Mouse (Mus musculus) liver, embryonic 15.5 days (tissue): ENCODE data around the gene Tlr13. TPM values are rescaled to one million over a fixed set of nuclear protein-coding genes. Genes with fewer than 3 reads are reported as not detected.

Experiments
- ATAC-seq: fragments of 200-750 bp; cut with Nextera tagmentation; 2 replicates; pipeline ENCODE4 v1.8.0; 2017; ENCODE audit warnings: moderate number of reproducible peaks, mild to moderate bottlenecking, moderate library complexity; ENCODE audit not compliant: insufficient read depth
- H3K27ac ChIP-seq: fragments of 300-500 bp; sonication (generic); replicated peaks from 2 replicates; pipeline ENCODE4 v1.5.1; 2015; ENCODE audit warnings: mild to moderate bottlenecking, inconsistent platforms
- H3K27me3 ChIP-seq: fragments of 300-500 bp; sonication (generic); 2 replicates; pipeline ENCODE4 v1.6.1; 2015; ENCODE audit warnings: mild to moderate bottlenecking, inconsistent platforms
- H3K36me3 ChIP-seq: fragments of 300-500 bp; sonication (generic); replicated peaks from 2 replicates; pipeline ENCODE4 v1.6.1; 2015; ENCODE audit warnings: moderate library complexity, mild to moderate bottlenecking, inconsistent platforms
- H3K4me1 ChIP-seq: fragments of 300-500 bp; sonication (generic); replicated peaks from 2 replicates; pipeline ENCODE4 v1.6.1; 2015; ENCODE audit warnings: inconsistent platforms
- H3K4me2 ChIP-seq: fragments of 300-500 bp; sonication (generic); 2 replicates; pipeline ENCODE4 v1.6.1; 2015; ENCODE audit warnings: moderate library complexity, mild to moderate bottlenecking, inconsistent platforms
- H3K4me3 ChIP-seq: fragments of 300-500 bp; sonication (generic); replicated peaks from 2 replicates; pipeline ENCODE4 v1.5.1; 2015; ENCODE audit warnings: mild to moderate bottlenecking, inconsistent platforms
- H3K9ac ChIP-seq: fragments of 300-500 bp; sonication (generic); 2 replicates; pipeline ENCODE4 v1.6.1; 2015; ENCODE audit warnings: moderate library complexity, mild to moderate bottlenecking, inconsistent platforms
- H3K9me3 ChIP-seq: fragments of 300-500 bp; sonication (generic); replicated peaks from 2 replicates; pipeline ENCODE4 v1.6.1; 2016; ENCODE audit warnings: inconsistent platforms
- WGBS: fragments of 180-500 bp; shearing (Covaris S2); methylation state at CpG from one replicate; pipeline ENCODE4 v1.1.7; 2015; ENCODE audit warnings: mixed read lengths; ENCODE audit not compliant: insufficient replicate concordance; 5-methylcytosine and 5-hydroxymethylcytosine counted together
- polyA plus RNA-seq: library from polyadenylated mRNA; unstranded; fragments of >200 nt; fragmentation: Nextera tagmentation; extraction: Ambion mirVana; gene quantifications from 2 replicates; pipeline ENCODE4 v1.2.1, GENCODE M21; 2015

Gene Tlr13
- polyA plus RNA-seq, result 1.4 TPM in 2 replicates

GRCm38 (mm10) chrX:106142936-106143335 is at the start of gene Tlr13:
TSS of gene Tlr13 (plus strand) at chrX:106143204.
- Histone ChIP-seq H3K9me3 (no peaks in the 10 kb centered on the region), H3K9ac (no peak within 1 kb of the TSS), H3K36me3 (no peaks in the 10 kb centered on the region), H3K4me3 (no peak within 1 kb of the TSS), H3K27ac (no peak within 1 kb of the TSS), H3K4me1 (no peaks in the 10 kb centered on the region), H3K4me2 (no peak within 1 kb of the TSS), H3K27me3 (no peaks in the 10 kb centered on the region)
- no peak for ATAC-seq
- WGBS, result 60% methylated on average over 6 of the region's 6 CpGs

DNA sequence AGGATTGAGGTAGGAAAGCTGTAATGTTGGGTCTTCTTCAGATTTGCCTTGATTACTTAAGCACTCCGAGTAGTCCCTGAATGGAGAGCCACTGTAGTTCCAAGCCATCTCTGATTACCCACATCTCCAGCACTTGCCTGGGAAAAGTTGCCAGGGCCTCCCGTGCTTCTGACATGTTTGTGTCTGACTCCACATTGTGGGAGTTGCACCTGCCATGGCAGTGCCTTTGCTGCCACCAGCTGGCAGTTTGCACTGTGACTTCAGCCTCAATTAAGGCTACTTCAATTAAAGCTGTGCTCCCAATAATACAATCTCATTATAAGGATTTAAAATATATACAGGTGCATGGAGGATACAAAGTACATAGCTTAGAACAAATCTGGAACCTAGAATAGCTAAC is 37.5 kb upstream of the Tlr13 start:
- Histone ChIP-seq H3K27me3 (no peaks in the 10 kb centered on the region), H3K4me3 (no peak overlapping the region), H3K9me3 (no peaks in the 10 kb centered on the region), H3K9ac (no peak overlapping the region), H3K4me1 (no peaks in the 10 kb centered on the region), H3K27ac (no peak overlapping the region), H3K4me2 (no peak overlapping the region), H3K36me3 (no peaks in the 10 kb centered on the region)
- 51% methylated on average over 2 of the region's 2 CpGs for WGBS
- ATAC-seq, result no peak

- ATAC-seq, result no peak
- no peak overlapping the region for H3K27ac ChIP-seq
- no peaks in the 10 kb centered on the region for H3K27me3 ChIP-seq
- H3K9ac ChIP-seq, result no peak overlapping the region
- H3K4me1 ChIP-seq, result no peaks in the 10 kb centered on the region
- H3K36me3 ChIP-seq, result no peaks in the 10 kb centered on the region
- H3K4me3 ChIP-seq, result no peak overlapping the region
- H3K4me2 ChIP-seq, result no peak overlapping the region
- H3K9me3 ChIP-seq, result no peaks in the 10 kb centered on the region
- WGBS, result 45% methylated on average over 4 of the region's 4 CpGs
These were observed 29.1 kb upstream of the Tlr13 start for GRCm38 (mm10) chrX:106113881-106114280.

GRCm38 (mm10) chrX:106114674-106115073 is 28.3 kb upstream of the Tlr13 start:
- WGBS, result 81% methylated on average over 1 of the region's 1 CpGs
- no peak overlapping the region for H3K27ac ChIP-seq

GRCm38 (mm10) chrX:106122823-106123222 is 20.2 kb upstream of the Tlr13 start:
- Histone ChIP-seq H3K4me1 (no peaks in the 10 kb centered on the region), H3K27me3 (no peaks in the 10 kb centered on the region), H3K9ac (no peak overlapping the region), H3K9me3 (no peaks in the 10 kb centered on the region), H3K27ac (no peak overlapping the region), H3K4me2 (no peak overlapping the region), H3K36me3 (peaks cover 11% of the 10 kb centered on the region), H3K4me3 (no peak overlapping the region)
- 78% methylated on average over 2 of the region's 2 CpGs for WGBS
- no peak for ATAC-seq

More at GRCm38 (mm10) chrX:106114674-106115073, 28.3 kb upstream of the Tlr13 start:
- Histone ChIP-seq H3K9me3 (no peaks in the 10 kb centered on the region), H3K4me1 (no peaks in the 10 kb centered on the region), H3K4me2 (no peak overlapping the region), H3K36me3 (no peaks in the 10 kb centered on the region), H3K27me3 (no peaks in the 10 kb centered on the region), H3K9ac (no peak overlapping the region), H3K4me3 (no peak overlapping the region)
- ATAC-seq, result no peak

GRCm38 (mm10) chrX:106128283-106128682 is 14.7 kb upstream of the Tlr13 start:
- Histone ChIP-seq H3K4me3 (no peak overlapping the region), H3K27ac (no peak overlapping the region), H3K36me3 (0 out of 2 replicates have a peak, but pooled peaks cover 7% of the 10 kb centered on the region), H3K27me3 (no peaks in the 10 kb centered on the region), H3K9me3 (no peaks in the 10 kb centered on the region), H3K4me1 (no peaks in the 10 kb centered on the region), H3K9ac (no peak overlapping the region), H3K4me2 (no peak overlapping the region)
- 59% methylated on average over 6 of the region's 6 CpGs for WGBS
- ATAC-seq, result no peak

DNA sequence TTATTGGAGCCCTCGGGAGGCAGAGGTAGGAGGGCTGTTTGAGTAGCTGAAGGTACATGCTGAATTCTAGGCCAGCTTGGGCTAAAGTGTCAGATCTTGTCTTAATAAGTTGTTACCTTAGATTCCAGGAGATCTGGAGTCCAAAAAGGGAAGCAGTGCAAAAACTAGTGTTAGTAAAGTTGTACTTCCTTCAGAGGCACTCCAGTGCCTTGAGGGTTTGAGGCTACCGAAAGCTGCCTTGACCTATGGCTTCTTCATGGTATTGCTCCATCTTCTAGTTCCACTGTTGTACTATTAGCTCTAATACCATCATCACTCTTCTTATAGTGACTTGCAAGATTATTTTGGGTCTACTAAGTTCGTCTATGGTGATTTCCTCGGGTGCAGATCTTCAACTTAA is 13.1 kb upstream of the Tlr13 start:
- H3K27me3 ChIP-seq, result no peaks in the 10 kb centered on the region
- H3K36me3 ChIP-seq, result no peaks in the 10 kb centered on the region
- H3K4me3 ChIP-seq, result no peak overlapping the region
- no peaks in the 10 kb centered on the region for H3K9me3 ChIP-seq
- H3K9ac ChIP-seq, result no peak overlapping the region
- no peaks in the 10 kb centered on the region for H3K4me1 ChIP-seq
- no peak overlapping the region for H3K27ac ChIP-seq
- no peak overlapping the region for H3K4me2 ChIP-seq
- 55% methylated on average over 4 of the region's 4 CpGs for WGBS
- no peak for ATAC-seq

GRCm38 (mm10) chrX:106134916-106135315 is 8.1 kb upstream of the Tlr13 start:
- Histone ChIP-seq H3K36me3 (no peaks in the 10 kb centered on the region), H3K9me3 (no peaks in the 10 kb centered on the region), H3K9ac (no peak overlapping the region), H3K27me3 (no peaks in the 10 kb centered on the region), H3K4me3 (no peak overlapping the region), H3K4me2 (no peak overlapping the region), H3K4me1 (peaks cover 11% of the 10 kb centered on the region), H3K27ac (no peak overlapping the region)
- WGBS, result 55% methylated on average over 3 of the region's 3 CpGs
- ATAC-seq, result no peak

DNA sequence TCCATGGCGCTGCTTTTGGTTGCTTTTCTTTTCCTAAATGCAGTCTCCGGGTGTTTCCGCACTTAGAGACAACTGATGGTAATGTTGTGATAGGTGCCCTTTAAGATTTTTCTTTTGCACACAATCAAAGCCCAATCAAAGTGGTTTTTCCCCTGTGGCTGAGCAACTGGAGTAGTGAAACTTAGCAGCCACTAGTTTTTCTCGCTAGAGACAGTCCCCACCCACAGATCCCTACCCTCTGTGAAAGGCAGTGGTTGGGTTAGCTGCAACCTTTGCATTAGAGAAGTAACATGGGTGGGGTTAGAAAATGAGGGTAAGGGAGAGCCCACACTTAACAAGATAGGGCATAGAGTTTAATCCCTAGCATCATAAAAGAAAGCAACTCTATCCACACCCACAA is 7.5 kb upstream of the Tlr13 start:
- no peaks in the 10 kb centered on the region for H3K9me3 ChIP-seq
- peak overlapping the region; percentile 40 for H3K4me2 ChIP-seq
- H3K36me3 ChIP-seq, result no peaks in the 10 kb centered on the region
- no peak overlapping the region for H3K4me3 ChIP-seq
- H3K9ac ChIP-seq, result no peak overlapping the region
- H3K27ac ChIP-seq, result no peak overlapping the region
- no peaks in the 10 kb centered on the region for H3K27me3 ChIP-seq
- no peak for ATAC-seq
- WGBS, result 59% methylated on average over 4 of the region's 4 CpGs
- H3K4me1 ChIP-seq, result peaks cover 11% of the 10 kb centered on the region

DNA sequence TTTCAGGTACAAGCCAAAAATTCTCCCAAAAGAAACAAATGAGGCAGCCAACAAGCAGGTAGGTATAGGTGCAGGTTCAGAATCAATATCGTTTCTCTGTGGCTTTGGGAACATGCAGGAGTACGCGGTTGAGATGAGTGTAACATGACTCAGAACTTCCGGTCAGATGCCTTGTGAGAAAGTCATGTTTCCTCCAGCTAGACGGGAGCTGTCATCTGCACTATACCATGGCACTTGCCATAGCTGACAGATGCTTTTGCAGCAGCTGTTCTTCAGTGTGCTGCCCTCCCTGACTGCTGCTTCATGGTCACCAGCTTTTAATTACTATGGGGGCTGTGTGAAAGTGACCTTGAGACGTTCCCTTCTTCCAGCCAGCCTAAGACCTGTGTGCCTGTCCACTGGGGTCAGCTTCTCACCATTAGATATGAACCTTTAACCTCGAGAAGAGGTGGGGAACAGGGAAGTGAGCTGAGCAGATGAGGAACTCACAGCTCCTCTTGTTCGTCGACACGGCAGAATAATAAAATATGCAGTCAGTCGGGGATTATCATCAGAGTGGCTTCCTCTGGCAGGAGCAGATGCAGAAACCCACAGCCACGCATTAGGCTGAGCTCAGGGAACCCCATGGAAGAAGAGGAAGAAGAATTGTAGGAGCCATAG is 7.0 kb upstream of the Tlr13 start:
- Histone ChIP-seq H3K27ac (0 out of 2 replicates have a peak overlapping the region, but pooled peaks have one; percentile 14), H3K9me3 (no peaks in the 10 kb centered on the region), H3K4me3 (no peak overlapping the region), H3K9ac (no peak overlapping the region), H3K4me2 (peak overlapping the region; percentile 40), H3K36me3 (no peaks in the 10 kb centered on the region), H3K27me3 (no peaks in the 10 kb centered on the region), H3K4me1 (peaks cover 11% of the 10 kb centered on the region)
- no peak for ATAC-seq
- WGBS, result 16% methylated on average over 12 of the region's 12 CpGs

DNA sequence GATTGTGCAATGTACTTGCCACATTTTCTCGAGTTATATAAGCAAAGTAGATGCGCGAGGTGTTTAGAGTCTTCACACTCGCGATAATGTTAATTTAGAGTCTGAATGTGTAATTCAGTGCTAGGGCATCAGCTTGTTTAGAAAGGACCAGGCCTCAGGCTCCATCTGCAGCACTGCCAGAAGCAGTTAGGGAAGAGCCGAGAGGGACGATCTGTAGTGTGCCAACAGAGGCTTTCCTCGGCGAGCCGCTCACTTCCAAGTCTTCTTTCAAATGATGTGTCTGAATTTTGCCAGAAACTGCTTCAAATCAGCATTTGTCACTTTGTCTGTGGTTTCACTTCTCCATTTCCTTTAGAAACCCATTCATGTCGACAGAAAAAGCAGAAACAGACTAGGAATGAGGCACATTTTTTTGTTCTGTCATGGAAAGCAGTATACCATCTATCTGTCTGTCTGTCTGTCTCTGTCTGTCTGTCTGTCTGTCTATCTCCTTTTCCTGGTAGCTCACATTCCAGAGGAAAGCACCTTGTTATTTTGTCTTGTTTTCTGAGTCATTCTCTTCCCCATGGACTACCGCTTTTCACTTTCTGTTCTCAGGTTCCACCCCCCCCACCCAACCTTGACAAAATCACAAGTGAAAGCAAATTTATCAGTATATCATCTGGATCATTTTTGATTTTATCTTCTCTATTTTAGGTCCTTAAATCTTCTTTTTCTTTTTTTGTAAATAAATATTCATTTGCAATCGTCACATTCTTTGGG is 3.5 kb upstream of the Tlr13 start:
- Histone ChIP-seq H3K4me3 (no peak overlapping the region), H3K27ac (no peak overlapping the region), H3K9ac (no peak overlapping the region), H3K36me3 (no peaks in the 10 kb centered on the region), H3K4me1 (peaks cover 11% of the 10 kb centered on the region), H3K4me2 (no peak overlapping the region), H3K27me3 (no peaks in the 10 kb centered on the region), H3K9me3 (no peaks in the 10 kb centered on the region)
- 49% methylated on average over 13 of the region's 13 CpGs for WGBS
- ATAC-seq, result no peak
